Mouse (Mus musculus) cerebellum, adult 2 months (tissue): ENCODE measurements around the gene Hamp2. TPM values are rescaled to one million over a fixed set of nuclear protein-coding genes. Genes with fewer than 3 reads are reported as not detected.
"Not testable (repeated sequence)": the region's sequence is repeated elsewhere in the genome, so short reads cannot be mapped to it uniquely, and the experiment has no call there.

Source experiments
- DNase-seq, 2 experiments: peaks; one replicate each; pipeline ENCODE4 v3.0.0; 2021
- H3K27ac ChIP-seq: fragments of 200-500 bp; 2 replicates; pipeline ENCODE4 v1.5.1; 2012; ENCODE audit warnings: low read length, control low read depth, inconsistent platforms; ENCODE audit not compliant: insufficient read depth
- H3K27me3 ChIP-seq: fragments of 200-500 bp; 2 replicates; pipeline ENCODE4 v1.6.1; 2012; ENCODE audit warnings: inconsistent platforms, mild to moderate bottlenecking, low read length, moderate library complexity; ENCODE audit not compliant: control insufficient read depth, insufficient read depth
- H3K4me1 ChIP-seq: fragments of 200-500 bp; 2 replicates; pipeline ENCODE4 v1.6.1; 2011; ENCODE audit warnings: low read length; ENCODE audit not compliant: control insufficient read depth, insufficient read depth
- H3K4me3 ChIP-seq: fragments of 200-500 bp; replicated peaks from 2 replicates; pipeline ENCODE3; 2011; ENCODE audit warnings: mild to moderate bottlenecking, low read depth, low read length, control low read depth; ENCODE audit not compliant: insufficient read depth
- CTCF ChIP-seq: fragments of 200-500 bp; IDR thresholded peaks from 2 replicates; pipeline ENCODE4 v1.5.1; 2011; ENCODE audit warnings: low read depth, mild to moderate bottlenecking, control low read depth, low read length, moderate library complexity, borderline replicate concordance; ENCODE audit not compliant: insufficient read depth
- POLR2A ChIP-seq: fragments of 200-500 bp; IDR thresholded peaks from 2 replicates; pipeline ENCODE4 v1.6.1; 2011; ENCODE audit warnings: low read length, control low read depth, borderline replicate concordance; ENCODE audit not compliant: insufficient read depth
- WGBS: fragments of 180-500 bp; shearing (Covaris S2); methylation state at CpG from one replicate; pipeline ENCODE4 v1.1.7; 2018; 5-methylcytosine and 5-hydroxymethylcytosine counted together
- polyA plus RNA-seq: library from polyadenylated mRNA; depleted of rRNA; stranded (reverse); fragments of >200 nt; gene quantifications from 2 replicates; pipeline ENCODE4 v1.2.3, GENCODE M21; 2012

The Hamp2 gene
- polyA plus RNA-seq, 1 experiment, result not detected

- WGBS, result 0% methylated on average over 55 of the region's 82 CpGs
- Histone ChIP-seq H3K4me1 (peaks cover 18% of the 10 kb centered on the region), H3K27me3 (no peaks in the 10 kb centered on the region), H3K27ac (peak within 1 kb of the TSS; percentile 99), H3K4me3 (peak within 1 kb of the TSS; percentile 91)
- peak; percentile 83 to 85 for DNase-seq
- TF ChIP-seq CTCF (no peak), POLR2A (no peak)
Observed at GRCm38 (mm10) chr7:30956756-30957366, 32.4 kb upstream of the Hamp2 start, which contains the start of gene Usf2. Usf2 (minus strand) TSS chr7:30956803.

DNA sequence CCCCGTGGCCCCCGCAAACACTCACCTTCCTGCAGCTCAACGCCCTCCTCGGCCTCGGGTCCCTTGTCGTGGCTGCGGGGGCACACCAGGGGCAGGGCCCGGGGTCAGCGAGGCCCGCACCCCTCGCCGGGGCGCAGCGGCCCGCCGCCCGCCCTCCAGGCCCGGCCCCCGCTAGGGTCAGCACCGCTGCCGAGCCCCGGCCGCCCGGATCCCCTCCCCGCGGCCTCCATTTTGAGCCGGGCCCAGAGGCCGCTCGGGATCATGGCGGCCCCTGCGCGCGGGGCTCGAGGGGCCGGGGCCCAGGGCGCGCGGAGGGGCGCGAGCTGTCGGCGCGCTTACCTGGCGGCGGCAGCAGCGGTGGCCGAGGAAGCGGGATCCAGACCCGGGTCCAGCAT, 31.9 kb upstream of the Hamp2 start:
- WGBS, result 2% methylated on average over 45 of the region's 49 CpGs
- DNase-seq, result no peak
- TF ChIP-seq POLR2A, result no peak
- no peak for TF ChIP-seq CTCF

GRCm38 (mm10) chr7:30955584-30956356, 31.3 kb upstream of the Hamp2 start:
- Histone ChIP-seq H3K4me1 (peaks cover 18% of the 10 kb centered on the region), H3K4me3 (peak overlapping the region; percentile 91), H3K27me3 (no peaks in the 10 kb centered on the region), H3K27ac (peak overlapping the region; percentile 24)
- peak; percentile 91 to 95 for DNase-seq
- WGBS, result under 1% methylated on average over 63 of the region's 64 CpGs
- TF ChIP-seq POLR2A (peak; percentile 51; the same call in 1 of the 2 replicates), CTCF (peak; percentile 69)

More for the DNA sequence above, 31.9 kb upstream of the Hamp2 start:
- peak overlapping the region; percentile 91 for H3K4me3 ChIP-seq
- H3K4me1 ChIP-seq, result peaks cover 18% of the 10 kb centered on the region
- no peaks in the 10 kb centered on the region for H3K27me3 ChIP-seq
- peak overlapping the region; percentile 24 for H3K27ac ChIP-seq

- no peak overlapping the region for H3K27ac ChIP-seq
- 72% methylated on average over 12 of the region's 12 CpGs for WGBS
- peak overlapping the region; percentile 14 for H3K4me3 ChIP-seq
- DNase-seq, result peak; percentile 17 to 25
- peaks cover 18% of the 10 kb centered on the region for H3K4me1 ChIP-seq
- H3K27me3 ChIP-seq, result no peaks in the 10 kb centered on the region
- TF ChIP-seq POLR2A (no peak), CTCF (no peak)
Observed at GRCm38 (mm10) chr7:30954971-30955520, 30.6 kb upstream of the Hamp2 start.

DNA sequence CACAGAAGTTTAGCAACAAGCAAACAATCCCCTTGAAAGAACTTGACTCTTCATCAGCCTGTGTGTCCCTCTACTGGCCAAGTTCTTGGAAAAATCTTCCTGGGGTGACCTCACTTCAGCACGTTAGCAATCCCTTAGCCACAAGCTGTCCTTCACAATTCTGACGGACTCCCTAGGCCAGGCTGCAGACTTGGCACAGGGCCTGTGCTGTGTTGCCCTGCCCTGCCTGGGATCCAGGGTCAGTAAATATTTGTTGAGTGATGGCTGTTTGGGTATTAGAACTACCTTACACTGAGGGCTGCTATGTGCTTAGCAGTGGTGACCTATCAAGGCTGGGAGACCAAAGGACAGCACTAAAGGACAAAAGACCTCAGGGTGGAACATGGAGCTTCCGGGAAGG, 29.6 kb upstream of the Hamp2 start:
- no peak overlapping the region for H3K4me3 ChIP-seq
- peaks cover 17% of the 10 kb centered on the region for H3K4me1 ChIP-seq
- 38% methylated on average over 3 of the region's 3 CpGs for WGBS
- no peak overlapping the region for H3K27ac ChIP-seq
- no peak for TF ChIP-seq CTCF
- TF ChIP-seq POLR2A, result no peak
- peak; percentile 21 to 26 for DNase-seq
- no peaks in the 10 kb centered on the region for H3K27me3 ChIP-seq

DNA sequence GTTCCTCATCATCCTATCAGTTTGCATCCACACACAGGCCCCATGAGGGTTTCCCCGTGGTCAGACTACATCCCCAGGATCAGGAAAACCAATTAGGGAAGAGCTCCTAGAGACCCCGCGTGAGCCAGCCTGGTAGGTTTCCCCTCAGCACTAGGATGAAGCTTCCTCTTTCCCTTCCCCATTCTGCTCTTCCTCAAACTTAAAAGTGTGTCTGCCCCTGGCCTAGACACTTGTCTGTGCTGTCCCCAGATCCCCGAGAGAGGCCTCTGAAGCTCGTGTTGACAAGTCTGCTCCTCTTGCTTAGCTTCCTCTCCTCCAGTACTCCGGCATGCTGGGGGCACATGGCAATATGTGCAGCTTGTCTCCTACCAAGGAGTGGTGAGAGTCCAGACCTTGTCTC, 29.0 kb upstream of the Hamp2 start:
- Histone ChIP-seq H3K27me3 (no peaks in the 10 kb centered on the region), H3K27ac (no peak overlapping the region), H3K4me3 (no peak overlapping the region), H3K4me1 (peaks cover 11% of the 10 kb centered on the region)
- no peak for TF ChIP-seq CTCF
- no peak for TF ChIP-seq POLR2A
- WGBS, result 86% methylated on average over 6 of the region's 6 CpGs
- peak in 1 of 2 experiments; percentile 7 for DNase-seq

DNA sequence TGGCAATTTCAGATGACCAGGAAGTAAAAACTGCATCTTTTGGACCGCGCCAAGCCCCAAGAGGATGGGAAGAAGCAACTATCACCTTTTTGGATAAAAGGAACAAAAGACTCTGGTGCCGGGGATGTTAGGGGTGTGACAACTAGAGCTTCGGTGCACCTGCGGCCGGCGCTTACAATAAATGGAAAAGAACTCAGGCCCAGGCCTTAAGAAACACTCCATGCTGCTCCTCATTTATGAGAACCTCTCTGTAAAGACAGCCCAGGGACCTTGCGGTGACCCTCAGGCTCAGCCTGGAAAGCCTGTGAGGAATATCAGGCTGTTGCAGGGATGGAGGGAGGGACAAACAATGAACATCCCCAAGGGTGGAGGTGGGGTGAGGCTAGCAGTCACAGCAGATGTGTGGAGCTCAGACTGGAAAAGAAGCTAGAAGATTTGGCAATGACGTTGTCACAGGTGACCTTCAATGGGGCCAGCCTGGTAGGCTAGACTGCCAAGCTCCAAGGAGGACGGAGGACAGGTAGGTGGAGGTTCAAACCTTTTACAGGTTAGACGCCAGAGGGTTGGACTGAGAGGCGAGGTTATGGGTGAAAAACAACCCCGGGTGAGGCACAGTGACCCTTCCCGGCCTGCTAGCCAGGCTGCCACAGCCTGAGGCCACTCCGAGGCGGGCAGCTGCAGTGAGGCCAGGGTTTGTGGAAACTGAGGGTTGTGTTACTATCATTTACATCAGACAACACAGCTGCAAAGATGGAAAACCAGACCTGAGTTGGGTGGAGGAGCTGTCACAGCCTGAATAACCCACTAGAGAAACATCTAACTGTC, 28.2 kb upstream of the Hamp2 start:
- DNase-seq, result peak in 1 of 2 experiments; percentile 7
- Histone ChIP-seq H3K4me3 (no peak overlapping the region), H3K27ac (no peak overlapping the region), H3K4me1 (peaks cover 5% of the 10 kb centered on the region; the same call in 1 of the 2 replicates), H3K27me3 (no peaks in the 10 kb centered on the region)
- no peak for TF ChIP-seq POLR2A
- TF ChIP-seq CTCF, result no peak
- 87% methylated on average over 16 of the region's 16 CpGs for WGBS

- WGBS, result 79% methylated on average over 3 of the region's 3 CpGs
- H3K4me3 ChIP-seq, H3K27ac ChIP-seq, H3K27me3 ChIP-seq, H3K4me1 ChIP-seq: not testable (repeated sequence)
- peak in 1 of 2 experiments; percentile 3 for DNase-seq
Observed at GRCm38 (mm10) chr7:30949902-30950301, 25.4 kb upstream of the Hamp2 start.
